Mouse (Mus musculus) liver, postnatal 0 days (tissue): ENCODE measurements at regions not wholly inside any gene's neighbourhood (a gene's known extent, or its start where the extent isn't known, plus 50 kb on each side); places are given as distances from the start of the nearest gene placed in this dataset.

Source experiments
- CTCF ChIP-seq: sonication (generic); IDR thresholded peaks from 2 replicates; pipeline ENCODE4 v1.5.1; 2016; ENCODE audit warnings: antibody characterized with exemption, low read depth
- EP300 ChIP-seq: IDR thresholded peaks from 2 replicates; pipeline ENCODE4 v1.6.1; 2016; ENCODE audit warnings: antibody characterized with exemption, low read depth, mild to moderate bottlenecking

DNA sequence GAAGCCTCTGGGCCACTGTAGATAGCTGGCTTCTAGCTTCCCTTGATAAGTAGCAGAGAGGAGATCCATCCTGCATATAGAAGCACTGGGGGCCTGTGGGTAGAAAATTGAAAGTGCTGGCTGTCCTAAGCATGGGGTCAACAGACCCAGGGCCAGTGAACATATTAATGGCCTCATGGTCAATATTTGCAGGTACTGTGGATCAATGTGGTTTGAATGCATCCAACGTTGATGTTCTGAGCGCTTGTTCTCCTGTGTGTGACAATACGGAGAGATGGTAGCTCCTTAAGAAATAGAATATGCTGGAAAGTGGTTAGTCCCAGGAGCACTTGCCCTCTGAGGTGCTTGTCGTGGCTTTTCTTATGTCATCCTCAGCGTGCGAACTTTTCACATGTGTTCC lies 77.1 kb downstream of the Pdcl3 start:
- TF ChIP-seq CTCF (no peak), EP300 (no peak)
